Mouse (Mus musculus) bone marrow macrophage, adult 2 months (primary cell): ENCODE results near the gene Gm19402.

ENCODE experiments used
- CTCF ChIP-seq: IDR thresholded peaks from 2 replicates; pipeline ENCODE4 v1.5.1; 2012; ENCODE audit warnings: low read depth, mild to moderate bottlenecking, low read length, moderate library complexity
- POLR2A ChIP-seq: IDR thresholded peaks from 2 replicates; pipeline ENCODE4 v1.6.1; 2012; ENCODE audit warnings: mild to moderate bottlenecking, low read depth, low read length, borderline replicate concordance

GRCm38 (mm10) chr10:77729241-77729640 lies 38.7 kb upstream of the Gm19402 start:
- TF ChIP-seq POLR2A (no peak), CTCF (peak; percentile 44; the same call in 1 of the 2 replicates)
